Mouse (Mus musculus) MEL-GATA-1-ER (cell line): ENCODE data around the gene Ifi211.
"Not testable (repeated sequence)": the region's sequence is repeated elsewhere in the genome, so short reads cannot be mapped to it uniquely, and the experiment has no call there.

ENCODE experiments used
- DNase-seq: peaks from one replicate; pipeline ENCODE4 v3.0.0-alpha.2; 2012; ENCODE audit warnings: low read depth; ENCODE audit errors: extremely low read depth

The Ifi211 gene

GRCm38 (mm10) chr1:173879225-173879987 is 33.4 kb downstream of the Ifi211 start:
- DNase-seq, result not testable (repeated sequence)

GRCm38 (mm10) chr1:173878264-173878663 is 34.6 kb downstream of the Ifi211 start:
- not testable (repeated sequence) for DNase-seq

- DNase-seq, result not testable (repeated sequence)
These were observed 35.7 kb downstream of the Ifi211 start for GRCm38 (mm10) chr1:173877125-173877524.

GRCm38 (mm10) chr1:173868586-173868985 is 44.3 kb downstream of the Ifi211 start:
- not testable (repeated sequence) for DNase-seq

GRCm38 (mm10) chr1:173866504-173866903 is 46.3 kb downstream of the Ifi211 start:
- no peak for DNase-seq

- not testable (repeated sequence) for DNase-seq
These were observed 59.1 kb downstream of the Ifi211 start for GRCm38 (mm10) chr1:173853711-173854110.

- not testable (repeated sequence) for DNase-seq
These were observed 60.0 kb downstream of the Ifi211 start for GRCm38 (mm10) chr1:173852853-173853252.
